Mouse (Mus musculus) cerebellum, adult 2 months (tissue): ENCODE data around the gene Sorbs2.

Source experiments
- CTCF ChIP-seq: fragments of 200-500 bp; IDR thresholded peaks from 2 replicates; pipeline ENCODE4 v1.5.1; 2011; ENCODE audit warnings: low read depth, mild to moderate bottlenecking, control low read depth, low read length, moderate library complexity, borderline replicate concordance; ENCODE audit not compliant: insufficient read depth
- POLR2A ChIP-seq: fragments of 200-500 bp; IDR thresholded peaks from 2 replicates; pipeline ENCODE4 v1.6.1; 2011; ENCODE audit warnings: low read length, control low read depth, borderline replicate concordance; ENCODE audit not compliant: insufficient read depth

GRCm38 (mm10) chr8:45762982-45763689 is 255.5 kb downstream of the Sorbs2 start:
- TF ChIP-seq CTCF (no peak), POLR2A (no peak)
